Mouse (Mus musculus): ENCODE results near the gene Aff3.

The Aff3 gene

GRCm38 (mm10) chr1:38165696-38166095 lies 499.1 kb downstream of the Aff3 start:
- DNase-seq (ENCODE audit: low read depth) = peak; percentile 91

GRCm38 (mm10) chr1:38150086-38150485 lies 514.7 kb downstream of the Aff3 start:
- DNase-seq (ENCODE audit: low read depth) = no peak

DNA sequence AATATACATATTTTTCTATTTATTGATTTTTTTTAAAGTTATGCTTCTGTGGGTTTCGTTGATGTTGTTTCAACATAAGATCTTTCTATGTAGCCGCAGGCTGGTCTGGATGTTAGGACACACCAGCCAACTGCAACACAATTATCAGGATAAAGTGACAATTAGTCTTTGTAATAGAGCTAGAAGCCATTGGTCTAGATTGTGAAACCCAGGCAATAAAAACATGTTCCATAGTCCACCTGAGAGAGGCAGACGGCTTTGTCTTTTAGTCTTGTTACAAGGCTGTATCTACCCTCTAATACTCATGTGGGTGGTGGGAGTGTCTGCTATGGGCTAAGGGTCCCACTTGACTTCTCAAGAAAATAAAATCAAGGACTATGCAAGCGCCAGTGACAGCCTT lies 518.7 kb downstream of the Aff3 start:
- no peak for DNase-seq (ENCODE audit: low read depth)

DNA sequence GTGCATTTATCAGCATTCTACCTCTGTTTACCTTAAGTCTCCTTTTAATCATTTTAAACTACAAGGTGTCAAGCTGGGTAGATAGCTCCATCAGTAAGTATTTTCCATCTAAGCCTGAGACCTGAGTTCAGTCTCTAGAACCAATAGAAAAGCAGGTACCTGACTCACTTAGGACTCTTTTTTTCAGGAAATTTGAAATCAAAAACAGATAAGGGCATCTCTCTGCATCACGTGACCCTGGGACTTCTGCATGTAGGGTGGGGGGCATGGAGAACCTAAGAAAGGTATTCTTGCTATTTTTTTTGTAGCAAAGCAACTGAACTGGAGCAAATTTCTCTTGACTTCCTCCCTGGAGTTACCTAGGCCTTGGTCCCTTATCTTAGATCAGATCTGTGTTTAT lies 523.4 kb downstream of the Aff3 start:
- no peak for DNase-seq (ENCODE audit: low read depth)

- DNase-seq (ENCODE audit: low read depth) = no peak
These were observed 523.8 kb downstream of the Aff3 start for GRCm38 (mm10) chr1:38140911-38141310.

DNA sequence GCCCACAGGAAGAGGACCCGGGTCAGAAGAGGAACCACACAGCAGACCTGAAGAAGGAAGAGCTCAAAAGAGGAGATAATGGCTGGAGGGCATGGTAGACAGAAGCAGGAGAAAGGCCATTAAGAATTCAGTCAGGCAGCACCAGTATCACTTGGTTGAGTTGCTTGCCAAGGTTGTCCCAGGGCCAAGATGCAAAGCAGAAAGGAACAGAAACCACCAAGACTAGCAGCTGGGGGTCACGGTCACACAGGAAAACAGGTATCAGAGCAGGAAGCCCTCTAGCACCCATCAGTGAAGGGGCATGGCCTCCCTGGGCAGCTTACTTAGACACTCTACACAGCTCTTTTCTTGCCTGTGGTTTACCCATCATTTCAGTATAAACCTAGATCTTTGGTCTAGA lies 525.4 kb downstream of the Aff3 start:
- no peak for DNase-seq (ENCODE audit: low read depth)

DNA sequence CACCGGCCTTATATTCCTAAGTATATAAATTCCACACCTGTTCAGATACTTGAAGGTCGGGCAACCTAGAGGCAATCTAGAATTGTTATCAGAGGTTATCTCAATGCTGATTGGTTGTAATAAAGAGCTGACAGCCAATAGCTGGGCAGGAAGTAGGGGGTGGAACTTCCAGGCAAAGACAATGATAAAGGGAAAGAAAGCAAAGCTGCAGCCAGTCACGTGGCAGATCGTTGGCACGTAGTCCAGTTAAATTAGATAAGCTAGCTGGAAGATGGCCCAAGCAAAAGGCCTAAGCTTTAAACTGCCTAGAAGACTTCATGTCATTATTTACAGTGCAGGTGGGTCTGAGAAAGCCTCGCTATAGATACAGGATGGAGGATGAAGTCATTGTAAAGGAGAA lies 531.8 kb downstream of the Aff3 start:
- no peak for DNase-seq (ENCODE audit: low read depth)

GRCm38 (mm10) chr1:38130715-38131483 lies 533.9 kb downstream of the Aff3 start:
- peak; percentile 59 for DNase-seq (ENCODE audit: low read depth)

DNA sequence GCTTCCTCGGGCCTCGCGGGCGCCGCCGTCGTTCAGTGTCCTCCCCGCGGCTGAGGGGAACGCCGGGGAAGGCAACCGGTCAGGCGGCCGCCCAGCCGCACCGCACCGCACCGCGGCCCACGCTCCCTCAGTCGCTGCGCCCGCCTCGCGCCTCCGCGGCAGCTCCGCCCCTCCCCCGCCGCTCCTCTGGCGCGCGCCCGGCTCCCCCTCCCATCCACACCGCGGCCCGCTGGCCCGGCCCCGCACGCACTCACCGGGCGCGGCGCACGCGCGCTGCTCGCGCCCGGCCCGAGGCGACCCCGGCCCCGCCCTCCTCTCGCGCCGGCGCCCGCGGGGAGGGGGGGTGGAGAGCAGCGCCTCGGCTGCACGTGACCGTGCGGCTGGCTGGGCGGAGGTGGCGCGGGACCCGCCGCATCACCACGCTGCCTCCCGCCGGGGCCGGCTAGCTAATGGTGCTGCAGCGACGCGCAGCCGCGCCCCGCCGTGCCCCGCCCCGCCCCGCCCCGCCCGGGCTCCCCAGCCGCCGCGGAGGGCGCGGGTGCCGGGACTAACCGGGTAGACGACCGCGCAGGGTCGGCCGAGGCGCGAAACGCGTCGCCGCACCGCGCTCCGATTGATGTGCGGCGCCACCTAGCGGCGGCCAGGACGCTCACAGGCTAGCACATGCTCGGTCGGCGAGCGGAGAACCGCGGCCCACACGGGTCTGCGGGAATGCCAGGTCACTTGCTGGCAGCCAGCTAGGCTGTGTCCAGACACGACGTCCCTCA lies 535.1 kb downstream of the Aff3 start, which contains the start of gene Rev1:
Gene Rev1, minus strand, starts transcription at position 301 of the 767 bp plus-strand sequence.
- peak; percentile 98 for DNase-seq (ENCODE audit: low read depth)

DNA sequence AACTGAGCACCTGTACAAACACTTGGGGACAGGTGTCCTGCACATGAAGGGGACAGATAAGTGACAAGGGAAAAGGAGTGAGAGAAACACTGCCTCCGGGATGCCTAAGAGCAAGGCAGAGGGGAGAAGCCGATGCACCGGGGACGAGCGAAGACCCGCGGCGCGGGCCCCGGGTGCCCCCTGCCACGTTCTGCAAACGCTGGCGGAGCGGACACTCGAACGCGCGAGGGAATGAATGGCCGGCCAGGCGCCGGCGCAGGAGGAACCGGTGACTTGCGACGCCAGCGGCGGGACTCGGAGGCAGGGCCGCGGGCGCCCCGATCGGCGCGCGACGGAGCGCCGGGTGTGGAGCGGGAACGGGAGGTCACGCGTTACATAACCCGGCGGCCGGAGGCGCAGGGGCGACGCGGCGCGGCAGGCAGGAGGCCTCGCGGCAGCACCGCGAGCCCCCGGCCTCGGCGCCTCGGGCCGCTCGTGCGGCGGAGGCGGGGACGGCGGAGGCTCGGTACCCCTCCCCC lies 535.8 kb downstream of the Aff3 start:
- peak; percentile 68 for DNase-seq (ENCODE audit: low read depth)

All from NIH3T3 (cell line).